Mouse (Mus musculus) ovary, adult 18-20 months (tissue): ENCODE results near the gene Sipa1l1.

Source experiments
- DNase-seq: peaks from one replicate; pipeline ENCODE4 v3.0.0; 2022; ENCODE audit warnings: low spot score, mixed read lengths

The Sipa1l1 gene

GRCm38 (mm10) chr12:82334550-82334949 lies 165.4 kb downstream of the Sipa1l1 start:
- no peak for DNase-seq

- DNase-seq, result no peak
These were observed 166.0 kb downstream of the Sipa1l1 start for GRCm38 (mm10) chr12:82335095-82335494.

- DNase-seq, result no peak
These were observed 169.4 kb downstream of the Sipa1l1 start for GRCm38 (mm10) chr12:82338550-82338949.

- DNase-seq, result no peak
These were observed 170.2 kb downstream of the Sipa1l1 start for GRCm38 (mm10) chr12:82339221-82339861.

- DNase-seq, result no peak
These were observed 171.2 kb downstream of the Sipa1l1 start for GRCm38 (mm10) chr12:82340196-82340918.

- no peak for DNase-seq
These were observed 172.1 kb downstream of the Sipa1l1 start for GRCm38 (mm10) chr12:82341181-82341580.

GRCm38 (mm10) chr12:82341696-82342095 lies 172.6 kb downstream of the Sipa1l1 start:
- no peak for DNase-seq

GRCm38 (mm10) chr12:82350082-82350481 lies 181.0 kb downstream of the Sipa1l1 start:
- DNase-seq, result no peak

- no peak for DNase-seq
These were observed 181.8 kb downstream of the Sipa1l1 start for GRCm38 (mm10) chr12:82350891-82351290.

GRCm38 (mm10) chr12:82353660-82354059 lies 184.5 kb downstream of the Sipa1l1 start:
- DNase-seq, result no peak

- DNase-seq, result no peak
These were observed 186.5 kb downstream of the Sipa1l1 start for GRCm38 (mm10) chr12:82355419-82356149.

GRCm38 (mm10) chr12:82356476-82356875 lies 187.4 kb downstream of the Sipa1l1 start:
- DNase-seq, result peak; percentile 31

- no peak for DNase-seq
These were observed 188.3 kb downstream of the Sipa1l1 start for GRCm38 (mm10) chr12:82357431-82357830.

GRCm38 (mm10) chr12:82362796-82363195 lies 193.7 kb downstream of the Sipa1l1 start:
- DNase-seq, result no peak

- DNase-seq, result no peak
These were observed 195.1 kb downstream of the Sipa1l1 start for GRCm38 (mm10) chr12:82364186-82364585.

- no peak for DNase-seq
These were observed 196.3 kb downstream of the Sipa1l1 start for GRCm38 (mm10) chr12:82365276-82365875.

GRCm38 (mm10) chr12:82366754-82367153 lies 197.6 kb downstream of the Sipa1l1 start:
- no peak for DNase-seq

GRCm38 (mm10) chr12:82367345-82367744 lies 198.2 kb downstream of the Sipa1l1 start:
- DNase-seq, result no peak

- DNase-seq, result no peak
These were observed 198.9 kb downstream of the Sipa1l1 start for GRCm38 (mm10) chr12:82367986-82368385.

- no peak for DNase-seq
These were observed 200.5 kb downstream of the Sipa1l1 start for GRCm38 (mm10) chr12:82369402-82370160.

- DNase-seq, result no peak
These were observed 202.1 kb downstream of the Sipa1l1 start for GRCm38 (mm10) chr12:82371266-82371665.

GRCm38 (mm10) chr12:82374020-82374419 lies 204.9 kb downstream of the Sipa1l1 start:
- no peak for DNase-seq
